8 mouse cellular contexts compared by ENCODE assay signal in genomic region chr19:7274326-7274990, GRCm38 (mm10). TPM values are rescaled to one million over a fixed set of nuclear protein-coding genes. Genes with fewer than 3 reads are reported as not detected.
A peak's percentile ranks its signal among the peaks of the same experiment; 100 is the strongest.
DNase-seq lines count a peak whose midpoint lies in the region; ATAC-seq lines count a peak whose summit lies in the region.

No protein-coding gene starts in this region.

- ATAC-seq in midbrain, embryonic 11.5 days (ENCODE audit: low FRiP score) = no peak
- no peak for ATAC-seq in heart, embryonic 12.5 days (ENCODE audit: insufficient number of reproducible peaks, low FRiP score)
- ATAC-seq in limb, embryonic 15.5 days (ENCODE audit: insufficient number of reproducible peaks, low FRiP score, low TSS enrichment, low read depth) = no peak

- WGBS in midbrain, embryonic 10.5 days = 91% methylated on average over 13 of the region's 13 CpGs
- WGBS in midbrain, embryonic 11.5 days = 85% methylated on average over 13 of the region's 13 CpGs
- WGBS in heart, embryonic 12.5 days = 88% methylated on average over 12 of the region's 13 CpGs
- 67% methylated on average over 10 of the region's 13 CpGs for WGBS in limb, embryonic 15.5 days

- 0 out of 2 replicates have a peak overlapping the region, but pooled peaks have one; percentile 1 for H3K4me3 ChIP-seq in midbrain, embryonic 10.5 days
- no peak overlapping the region for H3K4me3 ChIP-seq in midbrain, embryonic 11.5 days (ENCODE audit: low read depth, low read length)
- no peak overlapping the region for H3K4me3 ChIP-seq in heart, embryonic 12.5 days
- H3K4me3 ChIP-seq in limb, embryonic 15.5 days = no peak overlapping the region

- no peak for DNase-seq in midbrain, embryonic 10.5 days (ENCODE audit: low spot score)
- DNase-seq in midbrain, embryonic 11.5 days (ENCODE audit: low spot score, missing footprints) = no peak
- peak; percentile 92 for DNase-seq in cerebellum, adult 9-10 months
- no peak for DNase-seq in spleen, adult 18-20 months
- DNase-seq in embryo, embryonic 11 days = no peak
- no peak for DNase-seq in natural killer cell, adult 2 months (ENCODE audit: low spot score in 2 of 2)

- H3K27me3 ChIP-seq in midbrain, embryonic 10.5 days (ENCODE audit: low read depth, poor library complexity, severe bottlenecking) = no peaks in the 10 kb centered on the region
- H3K27me3 ChIP-seq in midbrain, embryonic 11.5 days (ENCODE audit: control insufficient read depth, insufficient read depth, low read length) = no peaks in the 10 kb centered on the region
- no peaks in the 10 kb centered on the region for H3K27me3 ChIP-seq in heart, embryonic 12.5 days (replicated peaks)
- no peaks in the 10 kb centered on the region for H3K27me3 ChIP-seq in limb, embryonic 15.5 days

- no peak overlapping the region for H3K9ac ChIP-seq in midbrain, embryonic 11.5 days (ENCODE audit: low read length)
- peak overlapping the region; percentile 33; the same call in 1 of the 2 replicates for H3K9ac ChIP-seq in heart, embryonic 12.5 days
- no peak overlapping the region for H3K9ac ChIP-seq in limb, embryonic 15.5 days

- no peak overlapping the region for H3K4me2 ChIP-seq in midbrain, embryonic 11.5 days
- H3K4me2 ChIP-seq in heart, embryonic 12.5 days = no peak overlapping the region
- H3K4me2 ChIP-seq in limb, embryonic 15.5 days = 0 out of 2 replicates have a peak overlapping the region, but pooled peaks have one; percentile 6

- H3K9me3 ChIP-seq in midbrain, embryonic 10.5 days (replicated peaks) = no peaks in the 10 kb centered on the region
- no peaks in the 10 kb centered on the region for H3K9me3 ChIP-seq in midbrain, embryonic 11.5 days (ENCODE audit: control insufficient read depth, low read length)
- H3K9me3 ChIP-seq in heart, embryonic 12.5 days (replicated peaks) = no peaks in the 10 kb centered on the region
- no peaks in the 10 kb centered on the region for H3K9me3 ChIP-seq in limb, embryonic 15.5 days

- H3K4me1 ChIP-seq in midbrain, embryonic 10.5 days = peaks cover 82% of the 10 kb centered on the region
- peaks cover 53% of the 10 kb centered on the region for H3K4me1 ChIP-seq in midbrain, embryonic 11.5 days (ENCODE audit: control insufficient read depth, insufficient read depth, low read length)
- H3K4me1 ChIP-seq in heart, embryonic 12.5 days (replicated peaks) = peaks cover 49% of the 10 kb centered on the region
- peaks cover 74% of the 10 kb centered on the region for H3K4me1 ChIP-seq in limb, embryonic 15.5 days

- peaks cover 100% of the 10 kb centered on the region for H3K36me3 ChIP-seq in midbrain, embryonic 10.5 days
- peaks cover 56% of the 10 kb centered on the region for H3K36me3 ChIP-seq in midbrain, embryonic 11.5 days (ENCODE audit: control insufficient read depth, insufficient read depth, low read length)
- H3K36me3 ChIP-seq in heart, embryonic 12.5 days = peaks cover 84% of the 10 kb centered on the region
- H3K36me3 ChIP-seq in limb, embryonic 15.5 days = peaks cover 81% of the 10 kb centered on the region

- peak overlapping the region; percentile 19 for H3K27ac ChIP-seq in midbrain, embryonic 10.5 days (replicated peaks)
- H3K27ac ChIP-seq in midbrain, embryonic 11.5 days (ENCODE audit: low read depth, low read length) = no peak overlapping the region
- peak overlapping the region; percentile 22; the same call in 1 of the 2 replicates for H3K27ac ChIP-seq in heart, embryonic 12.5 days (ENCODE audit: poor library complexity, severe bottlenecking)
- H3K27ac ChIP-seq in limb, embryonic 15.5 days = peak overlapping the region; percentile 80

RNA-seq across cellular contexts. Expression of gene Rcor2, which starts 7.3 kb away (rescaled TPM):
- polyA plus RNA-seq in midbrain, embryonic 10.5 days (2016; fragmentation: Nextera tagmentation; extraction: Ambion mirVana) = 62.2 and 73.1 TPM in 2 replicates
- polyA plus RNA-seq in midbrain, embryonic 11.5 days (2014; fragmentation: Nextera tagmentation; extraction: Ambion mirVana) = 33.8 and 36.9 TPM in 2 replicates
- polyA plus RNA-seq in heart, embryonic 12.5 days (2016; fragmentation: Nextera tagmentation; extraction: Ambion mirVana) = 16.3 and 16.5 TPM in 2 replicates
- polyA plus RNA-seq in limb, embryonic 15.5 days (2015; fragmentation: Nextera tagmentation; extraction: Ambion mirVana) = 16.9 TPM in 2 replicates

RNA-seq across cellular contexts. Expression of gene Naa40, which starts 33.5 kb away (rescaled TPM):
- polyA plus RNA-seq in midbrain, embryonic 10.5 days (2016; fragmentation: Nextera tagmentation; extraction: Ambion mirVana) = 105 and 107 TPM in 2 replicates
- polyA plus RNA-seq in midbrain, embryonic 11.5 days (2014; fragmentation: Nextera tagmentation; extraction: Ambion mirVana) = 94.3 and 103 TPM in 2 replicates
- 64.1 and 66.3 TPM in 2 replicates for polyA plus RNA-seq in heart, embryonic 12.5 days (2016; fragmentation: Nextera tagmentation; extraction: Ambion mirVana)
- polyA plus RNA-seq in limb, embryonic 15.5 days (2015; fragmentation: Nextera tagmentation; extraction: Ambion mirVana) = 43.4 and 45.0 TPM in 2 replicates

RNA-seq across cellular contexts. Expression of gene Cox8a, which starts 57.0 kb away (rescaled TPM):
- polyA plus RNA-seq in midbrain, embryonic 10.5 days (2016; fragmentation: Nextera tagmentation; extraction: Ambion mirVana) = 895 and 900 TPM in 2 replicates
- 730 and 757 TPM in 2 replicates for polyA plus RNA-seq in midbrain, embryonic 11.5 days (2014; fragmentation: Nextera tagmentation; extraction: Ambion mirVana)
- 2,134 and 2,138 TPM in 2 replicates for polyA plus RNA-seq in heart, embryonic 12.5 days (2016; fragmentation: Nextera tagmentation; extraction: Ambion mirVana)
- 676 and 682 TPM in 2 replicates for polyA plus RNA-seq in limb, embryonic 15.5 days (2015; fragmentation: Nextera tagmentation; extraction: Ambion mirVana)
